Mouse (Mus musculus) heart, adult 2 months (tissue): Measurements from ENCODE around the gene Lrrc75a.

ENCODE experiments used
- CTCF ChIP-seq: fragments of 200-600 bp; IDR thresholded peaks from 2 replicates; pipeline ENCODE4 v1.8.1; 2022; ENCODE audit warnings: antibody characterized with exemption, mild to moderate bottlenecking, moderate library complexity
- POLR2A ChIP-seq: fragments of 200-500 bp; IDR thresholded peaks from 2 replicates; pipeline ENCODE4 v1.6.1; 2011; ENCODE audit warnings: mild to moderate bottlenecking, low read depth, low read length, control low read depth; ENCODE audit not compliant: insufficient read depth

DNA sequence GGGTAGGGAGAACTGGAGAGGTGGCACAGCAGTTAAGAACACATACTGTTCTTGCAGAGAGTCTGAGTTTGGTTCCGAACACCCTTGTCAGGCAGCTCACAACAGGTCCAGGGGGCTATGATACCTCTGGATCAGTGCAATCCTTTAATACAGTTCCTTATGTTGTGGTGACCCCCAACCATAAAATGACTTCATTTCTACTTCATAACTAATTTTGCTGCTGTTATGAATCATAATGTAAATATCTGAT is 40.4 kb downstream of the Lrrc75a start:
- TF ChIP-seq CTCF (no peak), POLR2A (no peak)
